Mouse (Mus musculus) neutrophil, adult 83 days (primary cell): Measurements from ENCODE around the gene Il19. TPM values are rescaled to one million over a fixed set of nuclear protein-coding genes. Genes with fewer than 3 reads are reported as not detected.

Experiments
- total RNA-seq, 2 experiments: library from RNA; stranded (reverse); gene quantifications; one replicate each; pipeline ENCODE4 v1.2.4; 2023

Il19 gene
- total RNA-seq, result not detected

GRCm38 (mm10) chr1:130940065-130940687 is at the start of gene Il19:
Gene Il19, minus strand, starts transcription at chr1:130940115.

GRCm38 (mm10) chr1:130911401-130912010 is 28.4 kb downstream of the Il19 start, which contains the start of gene Il20:
Gene Il20, minus strand, starts transcription at chr1:130911451.

GRCm38 (mm10) chr1:130887354-130887753 is 52.6 kb downstream of the Il19 start, which contains the start of gene Il24:
Gene Il24, minus strand, starts transcription at chr1:130887454.

Other genes with a start within 250 kb of the Il19 start
- not detected for gene Gm29427, start 224.3 kb downstream of the Il19 start, total RNA-seq
- gene Yod1, start 222.8 kb downstream of the Il19 start, total RNA-seq, result 1 to 10 TPM; 9.0 to 9.1 TPM
- gene Pfkfb2, start 210.9 kb downstream of the Il19 start, total RNA-seq, result 10 to 100 TPM; 18.6 to 20.9 TPM
- gene AA986860, start 208.1 kb downstream of the Il19 start, total RNA-seq, result under 1 TPM; 0.40 to 0.90 TPM
- gene Fcamr, start 139.2 kb downstream of the Il19 start, total RNA-seq, result not detected
- not detected for gene Pigr, start 113.4 kb downstream of the Il19 start, total RNA-seq
- gene Fcmr, start 74.4 kb downstream of the Il19 start, total RNA-seq, result 1 to 10 TPM; 1.1 to 1.7 TPM
- not detected for gene Il24, start 52.7 kb downstream of the Il19 start, total RNA-seq
- not detected for gene Il20, start 28.7 kb downstream of the Il19 start, total RNA-seq
- gene Il10, start 79.7 kb upstream of the Il19 start, total RNA-seq, result not detected
- 100 to 1,000 TPM; 194 to 213 TPM for gene Mapkapk2, start 157.7 kb upstream of the Il19 start, total RNA-seq
- 1 to 10 TPM; 6.7 to 9.8 TPM for gene Dyrk3, start 198.2 kb upstream of the Il19 start, total RNA-seq
- gene Eif2d, start 213.1 kb upstream of the Il19 start, total RNA-seq, result 10 to 100 TPM; 19.7 to 21.7 TPM